Mouse (Mus musculus) heart, adult 8-10 months (tissue): ENCODE measurements around the gene Gpr161. TPM values are rescaled to one million over a fixed set of nuclear protein-coding genes. Genes with fewer than 3 reads are reported as not detected.

Source experiments
- total RNA-seq, 4 experiments: library from RNA; stranded (reverse); gene quantifications; 2 replicates each; pipeline ENCODE4 v1.2.4; 2022

Gene Gpr161
- total RNA-seq, 4 experiments from 2014 or later = 1.0 to 1.8 (median 1.2) TPM

Other genes starting within 250 kb of the Gpr161 start
- gene Tbx19, start 135.0 kb upstream of the Gpr161 start, total RNA-seq = not detected
- gene Sft2d2, start 101.4 kb upstream of the Gpr161 start, total RNA-seq = 10 to 100 TPM; 14.2 to 18.1 (median 15.5) TPM
- 10 to 100 TPM; 30.0 to 36.4 (median 34.8) TPM for gene Tiprl, start 58.8 kb upstream of the Gpr161 start, total RNA-seq
- gene Dcaf6, start 164.7 kb downstream of the Gpr161 start, total RNA-seq = 100 to 1,000 TPM; 103 to 113 (median 109) TPM
- 100 to 1,000 TPM; 565 to 633 (median 602) TPM for gene Mpc2, start 164.8 kb downstream of the Gpr161 start, total RNA-seq
- not detected for gene Adcy10, start 189.4 kb downstream of the Gpr161 start, total RNA-seq